Mouse (Mus musculus) myocyte (in vitro differentiated cells): ENCODE data around the gene Gm17175. TPM values are rescaled to one million over a fixed set of nuclear protein-coding genes. Genes with fewer than 3 reads are reported as not detected.
"Not testable (repeated sequence)": the region's sequence is repeated elsewhere in the genome, so short reads cannot be mapped to it uniquely, and the experiment has no call there.

ENCODE experiments used
- H3K27me3 ChIP-seq: one replicate; pipeline ENCODE4 v1.6.1; 2011; ENCODE audit not compliant: control insufficient read depth, insufficient read depth, insufficient read length
- H3K36me3 ChIP-seq: one replicate; pipeline ENCODE4 v1.6.1; 2011; ENCODE audit not compliant: control insufficient read depth, insufficient read depth
- H3K4me2 ChIP-seq: one replicate; pipeline ENCODE4 v1.6.1; 2011; ENCODE audit warnings: low read depth, control low read depth
- H3K4me3 ChIP-seq: one replicate; pipeline ENCODE4 v1.5.1; 2011; ENCODE audit warnings: mild to moderate bottlenecking, control low read depth, moderate library complexity
- H3K79me2 ChIP-seq: one replicate; pipeline ENCODE4 v1.6.1; 2011; ENCODE audit not compliant: control insufficient read depth, insufficient read depth
- H3ac ChIP-seq: one replicate; pipeline ENCODE4 v1.6.1; 2011; ENCODE audit not compliant: control insufficient read depth, insufficient read length
- CEBPB ChIP-seq: IDR thresholded peaks from 2 replicates; pipeline ENCODE4 v1.6.1; 2011; ENCODE audit warnings: mild to moderate bottlenecking, moderate library complexity; ENCODE audit not compliant: poor library complexity, insufficient read depth, severe bottlenecking
- E2F4 ChIP-seq: IDR thresholded peaks from one replicate; pipeline ENCODE4 v1.6.1; 2011; ENCODE audit warnings: mild to moderate bottlenecking, control low read depth, moderate library complexity; ENCODE audit not compliant: insufficient read depth
- MAX ChIP-seq: IDR thresholded peaks from one replicate; pipeline ENCODE4 v1.6.1; 2011; ENCODE audit warnings: low read depth, mild to moderate bottlenecking, control low read depth
- MYOD1 ChIP-seq, 3 experiments: IDR thresholded peaks; one replicate each; pipeline ENCODE4 v1.6.1; 2011; ENCODE audit warnings: control low read depth in 2 of 3, low read depth in 2 of 3, mild to moderate bottlenecking in 2 of 3, moderate library complexity in 1 of 3; ENCODE audit not compliant: insufficient read length in 2 of 3, control insufficient read depth in 1 of 3
- MYOG ChIP-seq, 3 experiments: IDR thresholded peaks; one replicate each; pipeline ENCODE4 v1.6.1; 2011; ENCODE audit warnings: control low read depth in 2 of 3, low read depth in 2 of 3, mild to moderate bottlenecking in 2 of 3; ENCODE audit not compliant: insufficient read length in 2 of 3, control insufficient read depth in 1 of 3, insufficient read depth in 1 of 3
- POLR2A ChIP-seq: IDR thresholded peaks from one replicate; pipeline ENCODE4 v1.6.1; 2011; ENCODE audit warnings: low read depth, mild to moderate bottlenecking, control low read depth, moderate library complexity; ENCODE audit not compliant: insufficient read length
- POLR2AphosphoS2 ChIP-seq: IDR thresholded peaks from one replicate; pipeline ENCODE4 v1.6.1; 2011; ENCODE audit warnings: low read depth, control low read depth; ENCODE audit not compliant: insufficient read length
- REST ChIP-seq: IDR thresholded peaks from one replicate; pipeline ENCODE4 v1.6.1; 2011; ENCODE audit warnings: mild to moderate bottlenecking, control low read depth, moderate library complexity; ENCODE audit not compliant: insufficient read depth, insufficient read length
- SRF ChIP-seq: IDR thresholded peaks from one replicate; pipeline ENCODE4 v1.6.1; 2011; ENCODE audit warnings: low read depth; ENCODE audit not compliant: control insufficient read depth, insufficient read length
- TCF12 ChIP-seq: IDR thresholded peaks from one replicate; pipeline ENCODE4 v1.6.1; 2011; ENCODE audit warnings: mild to moderate bottlenecking, control low read depth; ENCODE audit not compliant: poor library complexity, insufficient read depth, severe bottlenecking
- TCF3 ChIP-seq: IDR thresholded peaks from one replicate; pipeline ENCODE4 v1.6.1; 2011; ENCODE audit warnings: low read depth, control low read depth; ENCODE audit not compliant: insufficient read length
- USF1 ChIP-seq: IDR thresholded peaks from one replicate; pipeline ENCODE4 v1.6.1; 2011; ENCODE audit warnings: low read depth, mild to moderate bottlenecking, control low read depth, moderate library complexity
- polyA plus RNA-seq: library from polyadenylated mRNA; unstranded; fragments of >200 nt; fragmentation: generic; extraction: Trizol; gene quantifications from one replicate; pipeline ENCODE4 v1.2.1, GENCODE M21; 2012; ENCODE audit warnings: missing spikeins

The Gm17175 gene
- polyA plus RNA-seq = not detected

DNA sequence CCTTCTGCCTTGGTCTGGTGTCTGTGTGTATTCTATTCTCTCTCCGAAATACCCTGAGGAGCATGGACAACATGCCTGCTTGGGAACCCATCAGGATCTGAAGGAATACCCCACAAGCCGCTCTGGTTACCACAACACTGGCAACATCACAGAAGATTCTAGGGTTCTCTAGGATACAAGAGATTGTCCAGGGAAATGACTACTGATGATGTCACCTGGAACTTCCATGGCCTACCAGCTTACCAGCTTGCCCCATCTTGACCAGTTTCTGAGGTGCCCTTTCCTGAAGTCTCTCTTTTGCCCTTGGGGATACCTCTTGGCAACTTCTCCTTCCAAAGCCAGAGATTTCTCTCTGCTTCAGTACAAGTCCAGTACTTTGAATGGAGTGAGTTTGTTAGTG lies at the start of gene Gm17175:
Gene Gm17175, minus strand, starts transcription at position 101 of the 400 bp plus-strand sequence.
- not testable (repeated sequence) for H3K4me3 ChIP-seq, H3K27me3 ChIP-seq, H3K79me2 ChIP-seq, H3K4me2 ChIP-seq, H3K36me3 ChIP-seq, H3ac ChIP-seq

- H3K4me3 ChIP-seq = no peak within 1 kb of the TSS
- TF ChIP-seq MYOD1 (IDR thresholded peaks at IDR 0.05; ENCODE audit: control insufficient read depth in 1 of 3, insufficient read length in 2 of 3, low read depth in 2 of 3) (no peak), E2F4 (no peak), MAX (no peak), TCF12 (no peak), MYOG (IDR thresholded peaks at IDR 0.05; ENCODE audit: control insufficient read depth in 1 of 3, insufficient read depth in 1 of 3, insufficient read length in 2 of 3, low read depth in 2 of 3) (no peak), CEBPB (no peak), REST (no peak), USF1 (no peak), TCF3 (no peak), POLR2AphosphoS2 (no peak), POLR2A (no peak), SRF (no peak)
- no peaks in the 10 kb centered on the region for H3K27me3 ChIP-seq
- H3K79me2 ChIP-seq = no peaks in the 10 kb centered on the region
- H3K36me3 ChIP-seq = no peaks in the 10 kb centered on the region
- no peak within 1 kb of the TSS for H3K4me2 ChIP-seq
- H3ac ChIP-seq = no peak within 1 kb of the TSS
Measured at GRCm38 (mm10) chr14:51611210-51611609, 37.3 kb upstream of the Gm17175 start, which contains the start of gene Gm17078. Gm17078 (minus strand) TSS chr14:51611310.

DNA sequence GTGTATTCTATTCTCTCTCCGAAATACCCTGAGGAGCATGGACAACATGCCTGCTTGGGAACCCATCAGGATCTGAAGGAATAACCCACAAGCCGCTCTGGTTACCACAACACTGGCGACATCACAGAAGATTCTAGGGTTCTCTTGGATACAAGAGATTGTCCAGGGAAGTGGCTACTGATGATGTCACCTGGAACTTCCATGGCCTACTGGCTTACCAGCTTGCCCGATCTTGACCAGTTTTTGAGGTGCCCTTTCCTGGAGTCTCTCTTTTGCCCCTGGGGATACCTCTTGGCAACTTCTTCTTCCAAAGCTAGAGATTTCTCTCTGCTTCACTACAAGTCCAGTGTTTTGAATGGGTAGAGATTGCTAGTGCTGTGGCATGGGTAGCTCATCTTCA lies 18.2 kb upstream of the Gm17175 start, which contains the start of gene Gm17174:
Gene Gm17174, minus strand, starts transcription at position 101 of the 400 bp plus-strand sequence.
- H3K79me2 ChIP-seq, H3K27me3 ChIP-seq, H3ac ChIP-seq, H3K4me3 ChIP-seq, H3K36me3 ChIP-seq, H3K4me2 ChIP-seq: not testable (repeated sequence)

- Histone ChIP-seq H3K36me3 (no peaks in the 10 kb centered on the region), H3K4me3 (no peak within 1 kb of the TSS), H3ac (no peak within 1 kb of the TSS), H3K27me3 (no peaks in the 10 kb centered on the region), H3K79me2 (no peaks in the 10 kb centered on the region), H3K4me2 (no peak within 1 kb of the TSS)
- TF ChIP-seq E2F4 (no peak), CEBPB (no peak), TCF3 (no peak), MYOD1 (IDR thresholded peaks at IDR 0.05; ENCODE audit: control insufficient read depth in 1 of 3, insufficient read length in 2 of 3, low read depth in 2 of 3) (no peak), MAX (no peak), USF1 (no peak), SRF (no peak), POLR2A (no peak), POLR2AphosphoS2 (no peak), MYOG (IDR thresholded peaks at IDR 0.05; ENCODE audit: control insufficient read depth in 1 of 3, insufficient read depth in 1 of 3, insufficient read length in 2 of 3, low read depth in 2 of 3) (no peak), REST (no peak), TCF12 (no peak)
Measured at GRCm38 (mm10) chr14:51552490-51552889, 21.4 kb downstream of the Gm17175 start, which contains the start of gene Gm5622. Gm5622 (plus strand) TSS chr14:51552790.

Other genes with a start within 250 kb of the Gm17175 start
- gene Gm7247, start 212.3 kb downstream of the Gm17175 start, polyA plus RNA-seq = not detected
- gene Vmn2r88, start 163.2 kb downstream of the Gm17175 start, polyA plus RNA-seq = not detected
- gene Vmn2r89, start 122.2 kb downstream of the Gm17175 start, polyA plus RNA-seq = not detected
- not detected for gene Gm5622, start 21.3 kb downstream of the Gm17175 start, polyA plus RNA-seq
- gene Gm17174, start 18.1 kb upstream of the Gm17175 start, polyA plus RNA-seq = not detected
- gene Gm17078, start 37.2 kb upstream of the Gm17175 start, polyA plus RNA-seq = not detected
- gene Gm4181, start 61.6 kb upstream of the Gm17175 start, polyA plus RNA-seq = not detected
- gene Gm17079, start 121.4 kb upstream of the Gm17175 start, polyA plus RNA-seq = not detected
- not detected for gene Gm5800, start 143.1 kb upstream of the Gm17175 start, polyA plus RNA-seq
- gene Ang4, start 199.5 kb upstream of the Gm17175 start, polyA plus RNA-seq = not detected
- not detected for gene AY358078, start 226.0 kb upstream of the Gm17175 start, polyA plus RNA-seq